Mouse (Mus musculus) left cerebral cortex, adult 8-10 months (tissue): ENCODE measurements around the gene Grb7. TPM values are rescaled to one million over a fixed set of nuclear protein-coding genes. Genes with fewer than 3 reads are reported as not detected.

Experiments used
- DNase-seq, 2 experiments: peaks; one replicate each; pipeline ENCODE4 v3.0.0; 2022; ENCODE audit warnings: low spot score in 2 of 2
- total RNA-seq, 4 experiments: library from RNA; stranded (reverse); gene quantifications; 2 replicates each; pipeline ENCODE4 v1.2.4; 2022

Gene Grb7
- total RNA-seq, 4 experiments from 2014 or later: 3.6 to 5.1 (median 4.7) TPM

DNA sequence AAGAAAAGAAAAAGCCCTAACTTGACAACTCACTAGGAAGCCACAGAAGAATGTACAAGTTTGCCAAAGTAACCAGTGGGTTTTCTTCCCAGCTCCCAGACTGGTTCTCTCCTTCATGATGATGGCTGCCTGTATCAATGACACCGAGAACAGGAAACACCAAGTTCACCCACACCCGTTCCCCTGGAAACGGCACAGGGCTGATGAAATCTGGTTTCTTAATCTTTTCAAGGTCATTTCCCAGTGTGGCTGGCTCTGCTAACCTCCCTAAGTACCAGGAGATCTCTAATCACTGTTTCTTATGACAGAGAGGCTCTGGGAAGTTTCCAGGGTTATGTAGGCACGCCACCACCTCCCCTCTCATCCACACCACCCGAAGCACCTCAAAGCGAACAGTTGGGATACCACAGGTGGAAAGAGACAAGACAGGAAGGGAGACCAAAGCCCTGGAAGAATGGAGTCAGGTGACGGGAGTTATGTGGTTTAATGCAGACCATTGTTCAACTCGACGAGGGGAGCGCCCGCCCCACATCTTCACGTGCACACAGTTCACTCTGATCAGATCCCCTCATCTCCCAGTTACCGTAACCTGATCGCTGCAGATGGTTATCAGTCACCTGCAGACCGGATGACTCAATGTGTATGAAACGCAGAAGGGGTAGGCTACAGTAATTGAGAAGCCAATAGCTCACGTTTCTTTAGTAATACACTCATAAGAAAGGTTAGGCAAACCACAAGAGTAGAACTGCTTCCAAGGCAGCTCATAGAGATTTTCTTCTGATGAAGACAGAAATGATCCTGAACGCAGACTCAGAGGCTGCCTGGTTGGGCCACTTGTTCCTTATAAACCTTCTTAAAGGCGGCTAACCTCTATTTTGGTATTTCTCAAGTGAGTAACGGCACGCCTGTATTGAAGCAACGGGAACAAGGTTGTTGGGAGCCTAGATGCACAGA lies 23.8 kb downstream of the Grb7 start:
- no peak for DNase-seq

DNA sequence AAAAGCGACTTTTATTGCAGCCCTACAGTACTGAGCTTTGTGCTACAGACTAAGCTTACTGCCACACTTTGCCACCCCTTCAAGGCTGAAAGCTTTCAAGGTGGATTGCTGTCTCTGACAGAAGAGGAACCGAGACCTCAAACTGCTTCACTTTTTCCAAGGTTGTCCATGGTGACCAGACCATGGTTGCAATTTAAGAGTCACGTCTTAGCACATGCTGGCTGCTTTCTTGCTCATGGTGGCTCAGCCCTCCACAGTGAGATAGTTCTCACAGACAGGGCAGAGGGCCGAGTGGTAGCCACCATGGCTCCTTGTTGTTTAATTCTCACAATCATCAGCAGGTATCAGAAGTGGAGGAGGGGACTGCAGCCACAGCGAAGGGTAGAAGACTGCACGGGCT lies 24.6 kb downstream of the Grb7 start:
- no peak for DNase-seq

DNA sequence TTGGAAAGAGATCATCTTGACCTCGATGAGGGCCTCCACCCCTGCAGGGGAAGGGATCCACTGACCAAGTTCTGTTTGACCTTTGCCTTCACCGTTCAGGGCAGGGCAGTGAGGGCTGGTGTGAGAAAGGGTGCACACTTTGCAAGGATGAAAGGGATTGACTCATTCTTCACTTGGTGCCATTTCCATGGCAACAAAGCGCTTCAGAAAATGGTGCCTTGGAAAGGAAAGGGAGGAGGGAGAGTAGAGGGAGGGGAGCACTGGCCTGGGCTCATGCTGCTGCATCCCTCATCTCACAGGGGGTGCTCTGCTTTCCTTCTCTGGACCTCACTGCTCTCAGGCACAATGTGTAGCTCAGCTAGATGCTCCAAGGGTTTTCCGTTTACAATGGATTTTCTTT lies 26.5 kb downstream of the Grb7 start:
- no peak for DNase-seq

DNA sequence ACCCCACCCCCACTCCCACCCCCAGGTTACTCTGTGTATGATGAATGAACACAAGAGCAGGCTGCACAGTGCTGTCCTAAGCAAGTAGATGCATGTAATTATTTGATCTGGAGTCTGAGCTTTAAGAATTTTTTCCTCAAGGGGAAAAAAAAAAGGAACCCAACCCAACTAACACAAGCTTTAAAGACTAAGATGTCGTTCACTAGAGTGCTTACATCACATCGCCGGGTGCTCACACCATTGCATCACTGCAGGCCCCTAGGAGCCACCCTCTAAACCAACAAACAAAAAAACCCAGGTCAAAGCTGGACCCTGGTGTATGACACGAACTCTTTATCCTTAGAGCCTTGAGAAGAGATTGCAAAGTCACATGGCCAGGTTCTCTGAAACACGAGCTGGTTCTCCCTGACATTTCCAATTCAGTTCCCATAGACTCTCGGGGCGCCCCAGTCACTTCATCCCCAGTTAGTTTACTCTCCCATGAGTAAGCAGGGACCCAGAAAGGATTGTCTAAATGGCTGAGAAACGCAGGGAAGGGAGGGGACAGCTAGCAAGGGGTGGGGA lies 27.8 kb downstream of the Grb7 start:
- DNase-seq: no peak

DNA sequence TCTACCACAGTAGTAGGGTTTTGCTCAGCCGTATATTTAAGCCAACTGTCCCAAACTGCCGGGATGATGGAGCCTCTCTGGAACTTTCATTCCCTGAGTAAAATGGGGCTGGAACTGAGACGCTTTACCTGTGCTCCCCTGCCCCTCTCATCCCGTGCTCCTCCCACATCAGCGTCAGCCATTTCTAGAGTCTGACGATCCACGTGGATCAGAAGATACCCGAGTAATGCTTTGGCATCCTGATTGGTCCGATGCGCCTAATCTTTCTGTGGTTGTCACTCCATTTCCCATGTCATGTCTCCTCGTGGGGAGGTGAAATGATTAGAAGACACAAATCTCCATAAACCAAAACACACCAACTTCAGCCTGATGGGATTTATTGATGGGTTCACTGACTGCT lies 28.8 kb downstream of the Grb7 start:
- DNase-seq: no peak

DNA sequence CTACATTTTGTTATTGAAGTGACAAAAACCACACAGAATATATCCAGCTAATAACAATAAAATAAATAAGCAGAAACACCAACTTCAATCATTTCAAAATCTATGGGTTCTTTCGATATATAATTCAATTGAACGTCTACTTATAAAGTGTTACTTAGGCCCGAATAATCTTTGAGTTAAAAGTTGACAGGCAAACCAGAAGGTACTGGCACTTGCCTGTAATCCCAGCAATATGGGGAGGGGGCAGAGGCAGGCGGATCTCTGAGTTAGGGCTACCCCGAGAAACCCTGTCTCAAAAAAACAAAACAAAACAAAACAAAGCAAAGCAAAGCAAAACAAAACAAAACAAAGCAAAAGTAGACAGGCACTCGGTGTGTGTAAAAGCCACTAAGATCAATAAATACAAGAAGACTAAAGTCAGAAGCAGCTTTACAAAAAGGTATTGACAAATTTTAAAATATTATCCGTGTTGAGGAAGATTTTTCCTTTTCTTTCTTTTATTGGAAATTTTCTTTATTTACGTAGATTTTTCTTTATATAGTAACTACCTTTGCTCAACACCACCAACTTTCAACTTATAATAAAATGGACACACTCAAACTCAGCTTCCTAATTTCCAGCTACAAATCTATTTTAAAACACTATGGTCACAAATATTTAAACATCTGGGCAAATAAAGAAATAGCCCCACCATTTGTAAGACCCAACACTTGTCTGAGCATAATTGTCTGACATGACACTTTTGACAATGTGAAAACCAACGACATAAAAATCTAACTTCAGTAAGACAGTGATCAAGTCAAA lies 29.6 kb downstream of the Grb7 start:
- no peak for DNase-seq

DNA sequence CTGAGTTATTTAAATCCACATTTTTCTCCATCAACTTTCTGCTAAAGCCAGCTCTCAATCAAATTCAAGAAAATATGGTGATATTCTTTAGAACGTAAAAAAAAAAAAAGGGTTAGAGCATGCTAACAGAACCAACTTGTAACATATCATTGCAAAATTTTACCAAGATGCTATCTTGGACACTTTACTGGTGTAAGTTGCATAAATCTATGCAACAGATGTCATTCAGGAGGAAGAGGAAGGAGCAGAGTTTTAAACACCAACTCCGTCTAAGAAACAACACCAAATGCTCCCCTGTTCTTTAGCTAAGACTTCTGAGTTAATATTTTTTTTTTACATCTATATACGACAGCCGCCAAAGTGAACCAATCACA lies 30.2 kb downstream of the Grb7 start:
- DNase-seq: no peak

DNA sequence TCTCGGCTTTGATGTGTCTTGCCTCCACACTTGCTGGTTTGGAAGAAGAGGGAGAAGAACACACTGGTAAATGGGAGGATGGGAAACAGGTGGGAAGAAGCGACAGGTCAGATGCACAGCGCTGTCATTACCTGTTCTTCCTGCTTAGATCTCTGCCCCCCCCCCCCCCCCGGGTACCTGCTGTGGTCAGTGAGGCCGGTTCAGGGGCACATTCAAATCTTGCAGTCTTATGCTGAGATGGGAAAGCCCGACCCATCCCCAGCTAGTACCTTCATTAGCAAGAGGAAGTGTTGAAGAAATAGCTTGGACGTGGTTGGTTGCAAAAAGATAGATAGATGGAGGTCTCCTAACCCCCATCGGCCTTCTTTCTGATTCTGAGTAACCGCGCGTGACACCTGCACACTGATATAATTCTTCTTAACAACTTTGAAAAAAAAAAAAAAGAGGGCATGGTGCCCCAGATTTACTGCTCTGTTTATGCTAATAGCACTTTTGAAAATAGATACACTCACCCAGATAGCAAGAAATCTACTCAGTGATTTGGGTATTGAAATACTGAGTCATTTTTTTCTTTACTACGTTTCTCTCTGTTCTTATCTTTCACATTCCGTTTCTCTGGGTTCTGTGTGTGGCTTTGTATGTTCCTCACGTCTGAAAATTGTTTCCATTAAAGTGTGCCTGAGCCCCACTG lies 31.0 kb downstream of the Grb7 start:
- DNase-seq: no peak

DNA sequence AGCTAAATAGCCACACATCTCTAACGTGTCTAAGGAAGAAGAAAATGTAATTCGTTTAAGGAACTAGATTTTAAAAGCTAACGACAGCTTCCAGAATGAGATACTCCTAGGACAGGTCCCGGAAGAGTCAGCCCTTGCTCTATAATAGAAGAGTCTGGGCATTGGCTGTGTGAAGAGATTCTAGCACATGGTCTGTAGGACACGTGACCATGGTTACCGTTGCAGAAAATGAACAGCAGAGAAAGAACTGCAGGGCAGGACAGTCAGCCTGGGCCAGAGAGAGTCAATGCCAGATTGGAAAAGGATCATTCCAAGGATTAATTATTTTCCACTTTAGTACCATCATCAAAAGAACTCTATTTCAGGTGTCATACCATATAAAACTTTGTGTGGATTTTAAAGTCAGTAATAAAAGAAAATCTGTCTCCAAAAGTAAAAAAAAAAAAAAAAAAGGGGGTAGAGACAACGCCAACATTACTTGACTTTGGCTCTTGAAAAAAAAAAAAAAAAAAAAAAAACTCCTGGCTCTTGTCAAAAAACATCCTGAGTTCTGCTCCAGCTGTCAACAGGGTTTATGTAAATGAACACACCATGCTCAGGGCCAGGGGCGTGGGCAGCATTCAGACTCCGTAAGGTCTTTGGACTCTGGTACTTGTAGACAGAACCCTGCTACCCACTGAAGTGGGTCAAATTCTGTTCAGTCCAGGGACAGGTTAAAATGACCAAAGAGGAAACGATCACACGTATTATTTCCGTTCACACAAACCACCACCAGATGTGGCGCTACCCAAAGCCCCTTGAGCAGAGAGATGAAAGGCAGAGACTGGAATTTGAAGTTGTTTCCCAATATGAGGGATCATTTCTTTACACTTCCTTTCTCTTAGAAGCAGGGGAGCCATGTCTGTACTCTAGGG lies 33.1 kb downstream of the Grb7 start:
- DNase-seq: no peak

DNA sequence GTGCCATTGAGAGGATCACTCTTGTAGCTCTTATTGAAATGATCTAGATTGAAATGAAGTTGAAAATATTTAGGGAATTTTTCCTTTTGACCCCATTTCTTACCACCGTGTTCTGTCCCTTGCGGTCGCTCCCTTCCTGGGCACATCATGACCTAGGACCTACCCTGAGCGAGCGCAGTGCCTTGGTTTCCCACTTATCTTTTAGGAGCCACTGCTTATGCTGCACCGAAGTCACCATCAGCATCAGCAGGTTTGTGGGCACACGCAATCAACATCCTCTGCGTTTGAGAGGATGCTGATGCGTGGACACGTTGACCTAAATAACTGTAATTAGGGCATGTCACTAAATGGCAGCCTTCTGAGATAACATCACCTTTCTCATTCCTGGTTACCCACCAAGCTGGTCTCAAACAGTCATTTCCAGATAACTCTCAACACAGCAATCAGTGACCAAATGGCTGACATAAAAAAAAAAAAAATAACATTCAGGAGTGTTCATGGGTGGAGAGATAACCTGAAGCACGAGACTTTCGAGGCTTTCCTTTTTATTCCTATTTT lies 33.8 kb downstream of the Grb7 start:
- no peak for DNase-seq

DNA sequence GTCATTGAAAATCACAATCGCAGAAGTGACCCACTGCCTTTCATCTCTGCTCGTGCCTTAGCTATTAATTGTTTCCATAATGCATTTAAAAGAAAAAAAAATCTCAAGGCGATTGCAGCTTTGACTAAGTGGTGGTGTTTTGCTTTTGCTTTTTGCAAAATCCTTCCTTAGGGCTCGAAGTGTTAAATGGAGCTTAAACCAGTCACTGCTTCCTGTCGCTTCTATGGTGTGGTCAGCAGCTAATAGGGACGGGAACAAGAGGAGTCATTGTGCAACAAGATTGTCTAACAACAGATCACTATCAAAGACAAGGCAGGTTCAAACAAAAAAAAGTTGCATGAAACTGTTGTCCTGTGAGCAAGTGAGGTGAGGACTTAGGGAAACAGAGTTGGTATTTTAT lies 35.0 kb downstream of the Grb7 start:
- DNase-seq: no peak

DNA sequence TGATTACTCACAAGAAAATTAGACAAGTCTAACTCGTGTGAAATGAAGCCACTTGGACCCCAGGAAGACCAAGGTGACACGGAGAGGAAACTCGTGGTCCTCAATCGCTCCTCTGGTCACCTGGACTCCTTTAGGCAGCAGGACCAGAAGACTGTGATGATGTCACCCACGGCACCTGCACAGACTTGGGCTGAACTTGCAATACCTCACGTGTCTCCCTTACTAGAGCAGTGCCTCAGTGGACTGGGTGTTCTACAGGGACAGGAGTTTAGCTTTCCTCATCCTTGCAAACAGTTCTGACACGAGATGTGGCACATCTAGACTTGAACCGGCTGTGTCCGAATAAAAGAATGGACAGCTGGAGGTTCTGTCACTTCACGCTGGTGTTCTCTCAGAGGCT lies 35.9 kb downstream of the Grb7 start:
- DNase-seq: no peak

DNA sequence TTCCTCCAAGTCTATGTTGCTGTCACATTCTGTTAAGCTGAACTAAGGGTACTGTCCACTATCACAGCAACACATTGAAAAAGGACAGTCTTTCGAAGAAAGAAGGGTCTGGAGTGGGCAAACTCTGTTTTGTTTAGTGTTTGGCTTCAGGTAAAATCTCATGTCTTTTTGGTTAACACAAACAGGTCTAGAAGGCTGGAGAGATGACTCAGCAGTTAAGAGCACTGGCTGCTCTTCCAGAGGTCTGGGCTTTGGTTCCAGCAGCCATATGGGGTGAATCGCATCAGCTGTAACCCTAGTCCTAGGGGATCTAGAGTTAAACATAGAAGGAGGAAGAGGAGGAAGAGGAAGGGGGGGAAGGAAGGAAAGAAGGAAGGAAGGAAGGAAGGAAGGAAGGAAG lies 39.6 kb downstream of the Grb7 start:
- no peak for DNase-seq

DNA sequence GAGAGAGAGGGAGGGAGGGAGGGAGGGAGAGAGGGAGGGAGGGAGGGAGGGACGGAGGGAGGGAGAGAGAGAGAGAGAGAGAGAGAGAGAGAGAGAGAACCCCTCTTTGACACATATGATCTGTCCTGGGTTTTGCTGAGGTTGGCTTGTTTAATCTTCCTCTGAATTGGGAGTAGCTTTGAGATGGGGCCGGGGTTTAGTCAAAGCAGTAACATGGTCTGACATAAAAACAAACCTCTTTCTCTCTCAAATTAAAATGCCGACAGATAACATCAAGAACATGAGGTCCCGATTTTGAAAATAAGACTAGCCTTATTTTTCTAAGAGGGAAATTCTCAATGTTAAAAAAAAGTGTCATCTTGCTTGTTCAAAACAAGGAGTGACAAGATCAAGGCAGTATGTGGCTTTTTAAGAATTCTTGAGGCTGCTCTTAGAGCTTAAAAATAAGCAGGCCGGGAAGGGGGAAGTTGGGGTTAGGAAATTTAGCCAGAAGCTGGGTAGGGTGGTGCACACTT lies 41.4 kb downstream of the Grb7 start:
- DNase-seq: no peak

DNA sequence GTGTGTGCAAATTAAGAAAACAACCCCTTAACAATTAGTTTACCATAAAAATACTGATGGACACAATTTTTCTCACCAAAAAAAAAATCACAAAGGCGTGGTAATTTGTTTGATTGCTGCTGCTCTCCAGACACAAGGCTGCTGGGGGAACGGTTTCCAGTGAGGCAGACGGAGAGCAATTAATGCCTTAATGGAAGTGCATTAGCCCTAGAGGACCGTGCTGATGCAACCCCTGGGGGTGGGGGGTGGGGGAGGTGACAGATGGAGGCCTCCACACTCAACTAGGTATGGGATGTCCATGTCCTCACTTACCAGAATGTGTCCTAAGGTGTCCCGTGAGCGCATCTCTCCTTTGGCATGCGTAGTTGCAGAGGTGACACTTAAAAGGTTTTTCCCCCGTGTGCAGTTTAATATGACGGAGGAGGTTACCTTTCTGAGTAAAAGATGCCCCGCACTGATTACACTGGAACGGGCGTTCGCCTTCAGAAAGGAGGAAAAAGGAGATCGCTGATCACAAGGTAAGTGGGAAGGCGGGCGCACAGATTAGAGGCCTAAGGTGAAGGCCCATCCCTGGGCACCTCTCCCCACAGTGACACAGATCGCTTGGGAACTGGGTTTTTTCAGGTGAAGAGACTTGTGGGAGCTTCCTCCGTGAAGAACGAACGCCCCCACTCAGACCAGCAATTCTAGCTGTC lies 42.5 kb downstream of the Grb7 start:
- no peak for DNase-seq

DNA sequence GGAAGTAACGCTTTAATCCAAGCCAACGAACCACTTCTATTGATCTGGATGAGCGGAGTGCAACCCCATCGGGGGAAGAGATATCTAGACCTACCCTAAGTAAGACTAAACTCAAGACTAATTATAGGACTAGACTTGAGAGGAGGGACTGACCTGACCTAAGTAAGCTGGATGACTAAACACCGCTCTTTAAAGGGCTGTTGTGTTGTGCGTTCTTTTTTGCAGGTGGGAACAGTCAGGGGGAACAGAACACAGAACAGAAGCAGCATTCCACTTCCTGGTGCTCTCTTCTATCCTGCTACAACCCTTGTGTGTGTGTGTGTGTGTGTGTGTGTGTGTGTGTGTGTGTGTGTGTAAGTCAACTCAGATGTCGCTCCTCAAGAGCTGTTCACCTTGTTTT lies 45.4 kb downstream of the Grb7 start:
- DNase-seq: no peak

DNA sequence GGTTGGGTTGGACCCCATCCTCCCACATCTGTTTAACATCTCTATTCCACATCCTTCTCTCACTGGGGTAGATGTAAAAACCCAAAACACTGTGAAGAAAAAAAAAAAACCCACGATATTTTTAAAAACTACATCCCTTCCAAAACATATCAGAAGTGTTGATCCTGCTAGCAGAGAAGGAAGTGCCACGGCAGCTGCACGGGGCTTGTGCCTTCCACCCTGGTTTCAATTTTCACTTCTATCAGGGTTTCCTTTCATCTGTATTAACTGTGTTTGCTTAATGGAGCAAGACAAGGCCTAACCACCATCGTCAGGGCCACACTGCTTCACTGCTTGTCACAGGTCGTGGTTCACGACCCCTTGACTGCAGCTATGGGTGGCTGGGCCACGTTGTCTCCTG lies 46.8 kb downstream of the Grb7 start:
- no peak for DNase-seq

DNA sequence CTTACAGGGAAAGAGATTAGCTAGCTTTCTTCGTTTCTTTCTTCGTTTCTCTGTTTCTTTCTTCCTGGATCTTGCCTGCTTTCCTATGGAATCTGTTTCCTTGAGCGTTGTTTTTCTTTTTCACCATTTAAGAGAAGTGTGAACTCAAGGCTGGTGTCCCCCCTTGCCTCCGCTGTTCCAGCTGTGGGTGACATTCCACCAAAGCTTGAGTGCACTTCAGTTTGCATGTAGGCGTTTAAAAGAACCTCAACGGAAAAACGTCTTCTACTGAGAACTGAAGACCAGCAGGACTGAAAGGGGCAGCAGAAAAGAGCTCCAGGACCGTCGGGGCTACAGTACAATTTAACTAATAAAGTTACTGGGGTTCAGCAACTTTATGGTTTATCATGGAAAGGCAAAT lies 47.2 kb downstream of the Grb7 start:
- DNase-seq: no peak

DNA sequence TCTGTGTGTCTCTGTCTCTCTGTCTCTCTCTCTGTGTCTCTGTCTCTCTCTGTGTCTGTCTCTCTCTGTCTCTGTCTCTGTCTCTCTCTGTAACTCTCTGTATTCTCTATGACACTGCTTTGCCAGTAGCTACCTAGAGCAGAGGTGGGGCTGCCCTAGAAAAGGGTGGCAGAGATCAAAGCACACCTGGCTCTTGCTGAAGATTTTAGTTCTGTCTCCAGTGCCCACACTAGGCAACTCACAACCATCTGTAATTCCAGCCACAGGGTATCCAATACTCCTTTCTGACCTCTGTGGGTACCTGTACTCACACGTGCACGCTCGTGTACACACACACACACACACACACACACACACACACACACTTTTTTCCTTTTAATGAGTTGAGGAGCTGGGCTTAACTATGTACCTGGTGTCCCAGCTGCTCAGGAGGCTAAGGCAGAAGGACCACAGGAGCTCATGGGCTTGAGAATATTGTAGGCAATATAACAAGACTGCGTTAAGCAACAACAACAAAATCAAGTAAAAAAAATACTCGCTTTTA lies 49.1 kb downstream of the Grb7 start:
- DNase-seq: no peak
